In the genomic region with DNA sequence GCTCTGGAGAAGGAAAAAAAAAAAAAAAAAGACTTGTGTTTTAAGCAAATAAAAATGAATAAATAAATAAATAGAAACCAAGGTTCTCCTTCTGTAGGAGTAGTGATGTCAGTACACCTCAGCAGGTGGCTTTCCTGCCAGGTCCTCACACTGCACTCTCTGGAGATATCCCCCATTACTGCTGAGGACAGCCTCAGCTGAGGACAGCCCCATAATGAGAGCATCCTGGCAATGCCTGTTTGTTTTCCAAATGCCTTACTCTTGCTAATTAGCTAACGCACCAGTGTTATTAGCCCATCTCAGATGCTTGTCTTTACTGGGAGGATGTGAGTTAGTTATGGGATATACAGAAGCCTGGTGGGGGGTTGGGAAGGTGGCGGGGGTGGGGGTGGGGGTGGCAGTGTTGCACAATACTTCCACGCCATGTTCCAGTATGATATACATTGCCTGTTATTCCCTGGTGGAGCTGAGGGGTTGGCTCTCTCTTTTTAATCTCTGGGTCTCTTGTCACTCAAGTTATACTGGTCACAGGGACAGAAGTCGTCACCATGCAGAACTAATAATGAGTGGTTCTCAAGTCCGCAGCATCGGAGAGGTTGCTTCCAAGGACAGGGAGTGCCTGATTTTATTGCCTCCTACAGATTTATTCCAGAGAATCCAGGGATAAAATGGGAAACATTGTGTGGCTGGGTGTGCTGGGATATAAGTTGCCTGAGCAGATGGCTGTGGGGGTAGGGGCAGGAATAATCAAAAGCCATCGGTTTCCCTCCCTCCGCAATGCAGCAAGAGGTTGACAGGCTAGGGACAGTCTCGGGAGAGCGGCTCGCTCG, we compare ENCODE assay signal across 8 mouse cellular contexts.
A peak's percentile ranks its signal among the peaks of the same experiment; 100 is the strongest.
DNase-seq lines count a peak whose midpoint lies in the region; ATAC-seq and TF ChIP-seq lines count a peak whose summit lies in the region.

No protein-coding gene starts in this region.

- 22% methylated on average over 12 of the region's 12 CpGs for WGBS in heart, embryonic 15.5 days
- WGBS in heart, adult 2 months = 35% methylated on average over 12 of the region's 12 CpGs
- 7% methylated on average over 12 of the region's 12 CpGs for WGBS in hindbrain, embryonic 14.5 days
- 10% methylated on average over 12 of the region's 12 CpGs for WGBS in midbrain, embryonic 11.5 days
- WGBS in thymus, adult 2 months = 26% methylated on average over 12 of the region's 12 CpGs

- no peak overlapping the region for H3K27ac ChIP-seq in heart, embryonic 15.5 days
- H3K27ac ChIP-seq in heart, adult 2 months = no peak overlapping the region
- H3K27ac ChIP-seq in hindbrain, embryonic 14.5 days = peak overlapping the region; percentile 82
- peak overlapping the region; percentile 40; the same call in 1 of the 2 replicates for H3K27ac ChIP-seq in midbrain, embryonic 11.5 days (ENCODE audit: low read depth, low read length)
- H3K27ac ChIP-seq in thymus, adult 2 months (ENCODE audit: control insufficient read depth, insufficient read depth, low read length) = no peak overlapping the region

- H3K9ac ChIP-seq in heart, embryonic 15.5 days = no peak overlapping the region
- no peak overlapping the region for H3K9ac ChIP-seq in heart, adult 2 months (ENCODE audit: low read depth, low read length)
- peak overlapping the region; percentile 44 for H3K9ac ChIP-seq in hindbrain, embryonic 14.5 days
- H3K9ac ChIP-seq in midbrain, embryonic 11.5 days (ENCODE audit: low read length) = peak overlapping the region; percentile 36; the same call in 1 of the 2 replicates

- H3K9me3 ChIP-seq in heart, embryonic 15.5 days (replicated peaks) = no peaks in the 10 kb centered on the region
- no peaks in the 10 kb centered on the region for H3K9me3 ChIP-seq in hindbrain, embryonic 14.5 days (ENCODE audit: control insufficient read depth, low read length)
- no peaks in the 10 kb centered on the region for H3K9me3 ChIP-seq in midbrain, embryonic 11.5 days (ENCODE audit: control insufficient read depth, low read length)

- intact Hi-C loops in heart, adult 2 months (cut with DNase I) = no loop called here

- H3K4me3 ChIP-seq in heart, embryonic 15.5 days = peak overlapping the region; percentile 15; the same call in 1 of the 2 replicates
- no peak overlapping the region for H3K4me3 ChIP-seq in heart, adult 2 months
- H3K4me3 ChIP-seq in hindbrain, embryonic 14.5 days (replicated peaks; ENCODE audit: low read length) = 0 out of 2 replicates have a peak overlapping the region, but pooled peaks have one; percentile 2
- H3K4me3 ChIP-seq in midbrain, embryonic 11.5 days (ENCODE audit: low read depth, low read length) = no peak overlapping the region; the same call in 1 of the 2 replicates
- no peak overlapping the region for H3K4me3 ChIP-seq in thymus, adult 2 months (ENCODE audit: control insufficient read depth, insufficient read depth, low read length)

- no peaks in the 10 kb centered on the region for H3K36me3 ChIP-seq in heart, embryonic 15.5 days
- H3K36me3 ChIP-seq in heart, adult 2 months (ENCODE audit: control insufficient read depth, insufficient read depth, low read length) = no peaks in the 10 kb centered on the region
- no peaks in the 10 kb centered on the region for H3K36me3 ChIP-seq in hindbrain, embryonic 14.5 days (replicated peaks; ENCODE audit: control insufficient read depth, insufficient read depth)
- no peaks in the 10 kb centered on the region for H3K36me3 ChIP-seq in midbrain, embryonic 11.5 days (ENCODE audit: control insufficient read depth, insufficient read depth, low read length)
- H3K36me3 ChIP-seq in thymus, adult 2 months (ENCODE audit: control insufficient read depth, insufficient read depth, low read length) = no peaks in the 10 kb centered on the region

- TF ChIP-seq EP300 in heart, adult 2 months (IDR thresholded peaks at IDR 0.05; ENCODE audit: insufficient read depth, low read depth, low read length) = no peak

- no peak for TF ChIP-seq POLR2A in heart, adult 2 months (IDR thresholded peaks at IDR 0.05; ENCODE audit: insufficient read depth, low read depth, low read length)
- TF ChIP-seq POLR2A in thymus, adult 2 months (IDR thresholded peaks at IDR 0.05; ENCODE audit: control insufficient read depth, extremely low read depth, insufficient read depth, low read length, poor library complexity) = no peak

- no peak for DNase-seq in heart, adult 2 months
- peak; percentile 59 to 67 for DNase-seq in cerebellum, postnatal 14 days
- no peak for DNase-seq in hindbrain, embryonic 14.5 days (ENCODE audit: low spot score)
- peak; percentile 88 for DNase-seq in midbrain, embryonic 11.5 days (ENCODE audit: low spot score, missing footprints)
- no peak for DNase-seq in lung, postnatal 4 days
- DNase-seq in thymus, adult 2 months = no peak

- H3K27me3 ChIP-seq in heart, embryonic 15.5 days = no peaks in the 10 kb centered on the region
- H3K27me3 ChIP-seq in heart, adult 2 months (ENCODE audit: control insufficient read depth, insufficient read depth, low read length) = no peaks in the 10 kb centered on the region
- no peaks in the 10 kb centered on the region for H3K27me3 ChIP-seq in hindbrain, embryonic 14.5 days (ENCODE audit: control insufficient read depth, insufficient read depth, low read length)
- no peaks in the 10 kb centered on the region for H3K27me3 ChIP-seq in midbrain, embryonic 11.5 days (ENCODE audit: control insufficient read depth, insufficient read depth, low read length)
- H3K27me3 ChIP-seq in thymus, adult 2 months (ENCODE audit: control insufficient read depth, insufficient read depth, low read length) = no peaks in the 10 kb centered on the region

- ATAC-seq in heart, embryonic 15.5 days (replicated peaks; ENCODE audit: insufficient number of reproducible peaks, insufficient read depth, low FRiP score, low read depth) = no peak
- ATAC-seq in hindbrain, embryonic 14.5 days (ENCODE audit: low FRiP score) = peak; percentile 68
- peak; percentile 83 for ATAC-seq in midbrain, embryonic 11.5 days (ENCODE audit: low FRiP score)
- no peak for ATAC-seq in granulocyte monocyte progenitor cell, adult 5-6 weeks (replicated peaks; ENCODE audit: poor library complexity, severe bottlenecking)

- peak overlapping the region; percentile 50 for H3K4me2 ChIP-seq in heart, embryonic 15.5 days
- H3K4me2 ChIP-seq in hindbrain, embryonic 14.5 days (replicated peaks) = peak overlapping the region; percentile 40
- peak overlapping the region; percentile 35 for H3K4me2 ChIP-seq in midbrain, embryonic 11.5 days

- TF ChIP-seq CTCF in heart, adult 2 months (IDR thresholded peaks at IDR 0.05) = no peak
- no peak for TF ChIP-seq CTCF in thymus, adult 2 months (IDR thresholded peaks at IDR 0.05; ENCODE audit: borderline replicate concordance, control insufficient read depth, extremely low read depth, insufficient read depth, low read length, poor library complexity)

- peaks cover 8% of the 10 kb centered on the region; the same call in 1 of the 2 replicates for H3K4me1 ChIP-seq in heart, embryonic 15.5 days (replicated peaks)
- no peaks in the 10 kb centered on the region for H3K4me1 ChIP-seq in heart, adult 2 months (ENCODE audit: control insufficient read depth, insufficient read depth, low read length)
- peaks cover 24% of the 10 kb centered on the region for H3K4me1 ChIP-seq in hindbrain, embryonic 14.5 days (replicated peaks; ENCODE audit: control insufficient read depth, insufficient read depth, low read length)
- H3K4me1 ChIP-seq in midbrain, embryonic 11.5 days (ENCODE audit: control insufficient read depth, insufficient read depth, low read length) = peaks cover 16% of the 10 kb centered on the region
- H3K4me1 ChIP-seq in thymus, adult 2 months (replicated peaks; ENCODE audit: control insufficient read depth, insufficient read depth, low read length) = no peaks in the 10 kb centered on the region

- H3K79me2 ChIP-seq in heart, adult 2 months (replicated peaks; ENCODE audit: control insufficient read depth, insufficient read depth, low read length) = no peaks in the 10 kb centered on the region

Comparison
In these comparisons a context has a peak if more than half of its experiments do, and no peak if none do; other contexts are left out.
1. H3K4me3 ChIP-seq: peak in heart, embryonic 15.5 days (single experiment) and hindbrain, embryonic 14.5 days (single experiment); none in heart, adult 2 months (single experiment), midbrain, embryonic 11.5 days (single experiment) and thymus, adult 2 months (single experiment).
2. ATAC-seq: peak in hindbrain, embryonic 14.5 days (single experiment) and midbrain, embryonic 11.5 days (single experiment); none in heart, embryonic 15.5 days (single experiment) and granulocyte monocyte progenitor cell, adult 5-6 weeks (single experiment).
3. H3K27ac ChIP-seq: peak in hindbrain, embryonic 14.5 days (single experiment) and midbrain, embryonic 11.5 days (single experiment); none in heart, embryonic 15.5 days (single experiment), heart, adult 2 months (single experiment) and thymus, adult 2 months (single experiment).
4. H3K9ac ChIP-seq: peak in hindbrain, embryonic 14.5 days (single experiment) and midbrain, embryonic 11.5 days (single experiment); none in heart, embryonic 15.5 days (single experiment) and heart, adult 2 months (single experiment).
5. DNase-seq: peak in cerebellum, postnatal 14 days (2 of 2) and midbrain, embryonic 11.5 days (single experiment); none in heart, adult 2 months (0 of 2), hindbrain, embryonic 14.5 days (single experiment), lung, postnatal 4 days (0 of 2) and thymus, adult 2 months (single experiment).
6. Peak in every context shown above with its lines, with median percentiles within 50 percentile points of each other: H3K4me2 ChIP-seq.